Mouse (Mus musculus) intestine, embryonic 16.5 days (tissue): ENCODE results near the gene Pgk1. TPM values are rescaled to one million over a fixed set of nuclear protein-coding genes. Genes with fewer than 3 reads are reported as not detected.

ENCODE experiments used
- ATAC-seq: fragments of 200-750 bp; cut with Nextera tagmentation; 2 replicates; pipeline ENCODE4 v1.8.0; 2017; ENCODE audit warnings: moderate TSS enrichment, moderate library complexity
- H3K27ac ChIP-seq: fragments of 300-500 bp; sonication (generic); 2 replicates; pipeline ENCODE4 v1.5.1; 2014; ENCODE audit warnings: mild to moderate bottlenecking, low read length
- H3K27me3 ChIP-seq: fragments of 300-500 bp; sonication (generic); replicated peaks from 2 replicates; pipeline ENCODE4 v1.6.1; 2014; ENCODE audit warnings: low read length, control low read depth, mixed read lengths; ENCODE audit not compliant: control insufficient read depth, insufficient read depth
- H3K36me3 ChIP-seq: fragments of 300-500 bp; sonication (generic); 2 replicates; pipeline ENCODE4 v1.6.1; 2014; ENCODE audit warnings: low read length, control low read depth; ENCODE audit not compliant: control insufficient read depth, insufficient read depth
- H3K4me1 ChIP-seq: fragments of 300-500 bp; sonication (generic); 2 replicates; pipeline ENCODE4 v1.6.1; 2014; ENCODE audit warnings: low read length, control low read depth, mixed read lengths; ENCODE audit not compliant: control insufficient read depth, insufficient read depth
- H3K4me2 ChIP-seq: fragments of 300-500 bp; sonication (generic); 2 replicates; pipeline ENCODE4 v1.6.1; 2014; ENCODE audit warnings: low read depth, low read length, control low read depth
- H3K4me3 ChIP-seq: fragments of 300-500 bp; sonication (generic); 2 replicates; pipeline ENCODE4 v1.5.1; 2014; ENCODE audit warnings: mild to moderate bottlenecking, low read length
- H3K9ac ChIP-seq: fragments of 300-500 bp; sonication (generic); 2 replicates; pipeline ENCODE4 v1.6.1; 2014; ENCODE audit warnings: low read depth, low read length
- H3K9me3 ChIP-seq: fragments of 300-500 bp; sonication (generic); 2 replicates; pipeline ENCODE4 v1.6.1; 2016; ENCODE audit warnings: low read length, control low read depth; ENCODE audit not compliant: control insufficient read depth
- WGBS: fragments of 180-500 bp; shearing (Covaris S2); extraction: QIAGEN DNeasy Blood & Tissue Kit; methylation state at CpG from one replicate; pipeline ENCODE4 v1.1.7; 2014; 5-methylcytosine and 5-hydroxymethylcytosine counted together
- polyA plus RNA-seq: library from polyadenylated mRNA; unstranded; fragments of >200 nt; fragmentation: Nextera tagmentation; extraction: Ambion mirVana; gene quantifications from 2 replicates; pipeline ENCODE4 v1.2.1, GENCODE M21; 2015

Gene Pgk1
- polyA plus RNA-seq, 1 experiment from 2014 or later: 567 TPM

GRCm38 (mm10) chrX:106197308-106197707 is 10.4 kb downstream of the Pgk1 start:
- no peak overlapping the region for H3K27ac ChIP-seq
- H3K36me3 ChIP-seq: no peaks in the 10 kb centered on the region
- WGBS: 67% methylated on average over 5 of the region's 5 CpGs
- H3K9me3 ChIP-seq: no peaks in the 10 kb centered on the region
- no peaks in the 10 kb centered on the region for H3K27me3 ChIP-seq
- H3K9ac ChIP-seq: no peak overlapping the region
- H3K4me2 ChIP-seq: no peak overlapping the region
- no peak for ATAC-seq
- no peak overlapping the region for H3K4me3 ChIP-seq
- H3K4me1 ChIP-seq: no peaks in the 10 kb centered on the region

GRCm38 (mm10) chrX:106198904-106199303 is 12.0 kb downstream of the Pgk1 start:
- no peak overlapping the region for H3K9ac ChIP-seq
- no peak for ATAC-seq
- H3K36me3 ChIP-seq: no peaks in the 10 kb centered on the region

GRCm38 (mm10) chrX:106209100-106209499 is 22.2 kb downstream of the Pgk1 start:
- Histone ChIP-seq H3K9ac (no peak overlapping the region), H3K9me3 (no peaks in the 10 kb centered on the region), H3K4me3 (no peak overlapping the region), H3K36me3 (no peaks in the 10 kb centered on the region), H3K4me1 (no peaks in the 10 kb centered on the region), H3K4me2 (no peak overlapping the region), H3K27ac (no peak overlapping the region), H3K27me3 (no peaks in the 10 kb centered on the region)
- 82% methylated on average over 2 of the region's 2 CpGs for WGBS
- ATAC-seq: no peak

More at GRCm38 (mm10) chrX:106198904-106199303, 12.0 kb downstream of the Pgk1 start:
- H3K4me2 ChIP-seq: no peak overlapping the region
- no peak overlapping the region for H3K27ac ChIP-seq
- no peaks in the 10 kb centered on the region for H3K4me1 ChIP-seq
- H3K27me3 ChIP-seq: no peaks in the 10 kb centered on the region
- 82% methylated on average over 5 of the region's 5 CpGs for WGBS
- H3K4me3 ChIP-seq: no peak overlapping the region
- no peaks in the 10 kb centered on the region for H3K9me3 ChIP-seq

GRCm38 (mm10) chrX:106219171-106220032 is 32.5 kb downstream of the Pgk1 start:
- H3K36me3 ChIP-seq: no peaks in the 10 kb centered on the region
- 12% methylated on average over 54 of the region's 60 CpGs for WGBS
- peak overlapping the region; percentile 66 for H3K4me3 ChIP-seq
- H3K4me2 ChIP-seq: peak overlapping the region; percentile 49
- H3K9ac ChIP-seq: peak overlapping the region; percentile 74
- H3K9me3 ChIP-seq: no peaks in the 10 kb centered on the region; the same call in 1 of the 2 replicates
- H3K27ac ChIP-seq: no peak overlapping the region; the same call in 1 of the 2 replicates
- ATAC-seq: peak; percentile 97
- no peaks in the 10 kb centered on the region for H3K4me1 ChIP-seq
- no peaks in the 10 kb centered on the region for H3K27me3 ChIP-seq

- H3K4me3 ChIP-seq: peak within 1 kb of the TSS; percentile 66
- H3K4me1 ChIP-seq: no peaks in the 10 kb centered on the region
- no peaks in the 10 kb centered on the region; the same call in 1 of the 2 replicates for H3K9me3 ChIP-seq
- H3K27ac ChIP-seq: no peak within 1 kb of the TSS
- H3K36me3 ChIP-seq: no peaks in the 10 kb centered on the region
- no peak for ATAC-seq
- H3K9ac ChIP-seq: peak within 1 kb of the TSS; percentile 74; the same call in 1 of the 2 replicates
- no peaks in the 10 kb centered on the region for H3K27me3 ChIP-seq
- H3K4me2 ChIP-seq: peak within 1 kb of the TSS; percentile 49
- 97% methylated on average over 16 of the region's 25 CpGs for WGBS
These were observed 34.2 kb downstream of the Pgk1 start, which contains the start of gene Taf9b for GRCm38 (mm10) chrX:106221058-106221457. Taf9b (minus strand) TSS chrX:106221158.

Other genes starting within 250 kb of the Pgk1 start
- gene Magt1, start 175.2 kb upstream of the Pgk1 start, polyA plus RNA-seq: 78.9 and 79.8 TPM in 2 replicates
- 547 and 584 TPM in 2 replicates for gene Cox7b, start 171.4 kb upstream of the Pgk1 start, polyA plus RNA-seq
- gene Atp7a, start 159.8 kb upstream of the Pgk1 start, polyA plus RNA-seq: 17.0 and 18.1 TPM in 2 replicates
- gene Tlr13, start 43.9 kb upstream of the Pgk1 start, polyA plus RNA-seq: 0.67 and 0.89 TPM in 2 replicates
- 8.5 and 9.1 TPM in 2 replicates for gene Taf9b, start 34.1 kb downstream of the Pgk1 start, polyA plus RNA-seq
- gene Fnd3c2, start 68.3 kb downstream of the Pgk1 start, polyA plus RNA-seq: not detected in 2 replicates